Mouse (Mus musculus) erythroblast, embryonic 14.5 days (primary cell): ENCODE measurements at regions not wholly inside any gene's neighbourhood (a gene's known extent, or its start where the extent isn't known, plus 50 kb on each side); places are given as distances from the start of the nearest gene placed in this dataset.

Source experiments
- H3K27me3 ChIP-seq: 2 replicates; pipeline ENCODE4 v1.6.1; 2012; ENCODE audit warnings: inconsistent platforms; ENCODE audit not compliant: control insufficient read depth
- H3K36me3 ChIP-seq: 2 replicates; pipeline ENCODE4 v1.6.1; 2012; ENCODE audit warnings: mild to moderate bottlenecking, inconsistent platforms; ENCODE audit not compliant: control insufficient read depth
- H3K4me1 ChIP-seq: 2 replicates; pipeline ENCODE4 v1.6.1; 2012; ENCODE audit warnings: inconsistent platforms; ENCODE audit not compliant: control insufficient read depth
- H3K4me3 ChIP-seq: replicated peaks from 2 replicates; pipeline ENCODE3; 2012; ENCODE audit warnings: moderate library complexity, mild to moderate bottlenecking, inconsistent platforms
- H3K9me3 ChIP-seq: 2 replicates; pipeline ENCODE4 v1.6.1; 2012; ENCODE audit warnings: low read length, inconsistent platforms, mixed read lengths; ENCODE audit not compliant: control insufficient read depth
- GATA1 ChIP-seq: IDR thresholded peaks from 2 replicates; pipeline ENCODE4 v1.6.1; 2012; ENCODE audit warnings: low read length, inconsistent platforms, mixed read lengths
- TAL1 ChIP-seq: IDR thresholded peaks from 3 replicates; pipeline ENCODE4 v1.6.1; 2012; ENCODE audit warnings: low read length, inconsistent platforms, mixed read lengths

DNA sequence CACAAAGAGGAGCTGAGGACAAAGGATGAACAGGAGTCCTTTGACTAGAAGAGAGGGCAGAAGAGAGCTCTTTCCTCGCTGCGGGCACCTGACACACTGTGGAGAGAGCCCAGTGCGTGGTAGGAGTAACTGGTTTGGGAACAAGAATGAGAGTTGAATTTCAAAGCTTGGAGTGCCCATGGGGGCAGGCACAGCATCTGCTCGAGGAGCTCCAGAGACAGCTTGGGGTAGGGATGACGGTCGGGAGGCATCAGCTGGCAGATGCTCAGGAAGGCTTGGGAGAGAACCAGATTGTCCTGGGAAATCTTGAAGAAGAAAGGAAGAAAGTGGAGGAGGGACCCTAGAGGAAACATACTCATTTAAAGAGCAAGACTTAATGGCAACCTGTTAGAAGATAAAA is 297.0 kb downstream of the Rps24 start:
- Histone ChIP-seq H3K9me3 (no peaks in the 10 kb centered on the region), H3K4me1 (peaks cover 5% of the 10 kb centered on the region), H3K4me3 (no peak overlapping the region), H3K27me3 (no peaks in the 10 kb centered on the region), H3K36me3 (no peaks in the 10 kb centered on the region)
- TF ChIP-seq TAL1, result no peak
- TF ChIP-seq GATA1, result no peak

DNA sequence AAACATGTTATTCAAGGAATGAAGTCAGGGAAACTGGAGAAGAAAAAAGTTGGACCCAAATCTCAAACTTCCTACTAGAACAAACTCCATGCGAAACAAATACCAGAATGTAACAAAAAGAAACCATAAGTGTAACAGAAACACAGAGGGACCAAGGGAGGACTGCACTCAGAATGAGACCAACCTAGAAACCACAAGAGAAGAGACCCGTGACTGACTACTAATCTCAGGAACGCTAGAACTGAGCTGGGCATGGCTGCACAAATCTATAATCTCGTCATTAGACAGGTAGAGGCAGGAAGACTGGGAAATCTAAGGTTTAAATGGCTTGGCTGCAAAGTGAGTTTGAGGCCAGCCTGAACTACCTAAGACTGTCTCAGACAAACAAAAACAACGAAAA is 298.5 kb downstream of the Rps24 start:
- H3K9me3 ChIP-seq, result no peaks in the 10 kb centered on the region
- no peak overlapping the region for H3K4me3 ChIP-seq
- no peaks in the 10 kb centered on the region for H3K27me3 ChIP-seq
- H3K36me3 ChIP-seq, result no peaks in the 10 kb centered on the region
- no peak for TF ChIP-seq GATA1
- TF ChIP-seq TAL1, result no peak
- H3K4me1 ChIP-seq, result no peaks in the 10 kb centered on the region

DNA sequence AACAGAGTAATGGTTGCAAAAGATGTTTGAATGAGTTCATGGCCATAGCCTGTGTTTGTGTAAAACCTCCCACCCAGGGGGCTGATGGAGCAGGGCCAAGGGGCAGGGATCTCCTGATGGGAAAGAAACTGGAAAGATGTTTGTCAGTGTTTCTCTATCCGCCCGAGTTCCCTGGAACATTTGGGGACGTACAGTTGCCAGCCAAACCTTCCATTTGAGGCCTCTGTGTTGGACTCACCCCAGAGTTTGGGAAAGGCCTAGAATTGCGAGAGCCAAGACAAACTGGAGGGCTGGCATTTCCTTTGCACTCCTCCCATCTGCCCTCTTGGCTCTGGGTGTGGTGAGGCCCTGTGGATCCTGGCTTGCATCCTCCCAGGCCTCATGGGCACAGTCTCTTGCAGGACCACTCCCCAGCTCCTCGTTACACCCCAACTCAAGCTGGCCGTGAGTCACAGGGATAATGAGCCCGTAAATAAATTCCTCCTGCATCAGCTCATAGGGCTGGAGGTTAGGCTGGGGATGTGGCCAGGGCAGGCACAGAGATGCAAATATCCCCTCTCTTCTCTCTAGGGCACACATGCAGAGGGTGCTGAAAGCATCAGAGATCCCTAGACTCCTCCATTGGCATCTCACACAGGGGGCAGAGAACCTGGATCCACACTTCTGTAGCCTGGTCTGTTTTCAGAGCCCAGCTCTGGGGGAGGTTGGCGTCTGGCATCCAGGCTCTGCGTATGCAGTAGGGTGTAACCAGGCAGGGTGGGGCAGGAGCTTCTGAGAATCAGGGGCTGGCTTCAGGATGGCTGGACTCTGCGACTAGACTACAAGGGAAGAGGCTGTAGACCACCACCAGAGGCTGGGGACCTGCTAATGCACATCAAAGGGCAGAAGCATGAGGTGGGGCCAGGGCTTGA is 306.7 kb downstream of the Rps24 start:
- H3K4me3 ChIP-seq, result no peak overlapping the region
- no peaks in the 10 kb centered on the region for H3K36me3 ChIP-seq
- no peaks in the 10 kb centered on the region for H3K4me1 ChIP-seq
- TF ChIP-seq TAL1 (no peak), GATA1 (no peak)
- H3K9me3 ChIP-seq, result no peaks in the 10 kb centered on the region
- no peaks in the 10 kb centered on the region for H3K27me3 ChIP-seq

DNA sequence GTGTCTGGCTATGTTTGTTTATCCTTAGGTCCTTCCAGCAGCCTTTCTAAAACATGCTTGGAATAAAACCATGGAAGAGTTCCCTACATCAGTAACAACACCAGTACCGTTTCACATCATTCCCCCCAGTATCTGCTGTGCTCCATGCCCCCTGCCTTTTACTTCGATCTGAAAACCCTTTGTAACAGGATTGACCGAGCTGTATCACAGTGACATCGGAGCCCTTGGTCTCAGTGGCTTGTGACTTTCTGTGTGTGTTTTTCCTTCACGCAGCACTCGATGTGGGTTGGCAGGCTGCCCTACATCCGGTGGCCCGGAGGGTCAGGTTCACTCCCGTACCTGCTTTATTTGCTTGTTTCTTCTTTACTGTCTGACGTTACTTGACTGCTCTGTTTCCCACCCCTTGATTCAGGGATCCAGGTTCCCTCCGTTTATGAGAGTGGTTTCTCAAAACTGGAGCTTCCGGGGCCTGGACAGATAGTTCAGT is 307.5 kb downstream of the Rps24 start:
- Histone ChIP-seq H3K36me3 (no peaks in the 10 kb centered on the region), H3K27me3 (no peaks in the 10 kb centered on the region), H3K4me1 (no peaks in the 10 kb centered on the region), H3K4me3 (no peak overlapping the region), H3K9me3 (no peaks in the 10 kb centered on the region)
- TF ChIP-seq TAL1, result no peak
- TF ChIP-seq GATA1, result no peak

DNA sequence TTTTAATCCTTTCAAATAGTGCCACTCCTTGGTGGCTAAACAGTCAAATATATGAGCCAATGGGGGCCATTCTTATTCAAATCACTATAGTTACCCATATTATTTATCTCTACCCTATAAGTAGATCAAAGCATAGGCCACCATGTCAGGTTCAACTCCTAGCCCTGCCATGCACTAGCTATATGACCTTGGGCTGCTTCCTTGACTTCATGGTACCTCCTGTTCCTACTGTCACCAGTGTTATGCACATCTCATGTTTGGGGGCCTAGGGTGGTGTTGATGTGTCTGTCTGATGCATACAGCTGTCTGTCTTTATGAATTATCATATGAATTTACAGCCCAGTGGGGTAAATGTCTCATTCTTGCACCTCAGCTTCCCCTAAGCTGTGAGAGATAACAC is 310.6 kb downstream of the Rps24 start:
- no peaks in the 10 kb centered on the region for H3K27me3 ChIP-seq
- no peaks in the 10 kb centered on the region for H3K4me1 ChIP-seq
- no peaks in the 10 kb centered on the region for H3K9me3 ChIP-seq
- H3K36me3 ChIP-seq, result no peaks in the 10 kb centered on the region
- H3K4me3 ChIP-seq, result no peak overlapping the region
- TF ChIP-seq GATA1 (no peak), TAL1 (no peak)

DNA sequence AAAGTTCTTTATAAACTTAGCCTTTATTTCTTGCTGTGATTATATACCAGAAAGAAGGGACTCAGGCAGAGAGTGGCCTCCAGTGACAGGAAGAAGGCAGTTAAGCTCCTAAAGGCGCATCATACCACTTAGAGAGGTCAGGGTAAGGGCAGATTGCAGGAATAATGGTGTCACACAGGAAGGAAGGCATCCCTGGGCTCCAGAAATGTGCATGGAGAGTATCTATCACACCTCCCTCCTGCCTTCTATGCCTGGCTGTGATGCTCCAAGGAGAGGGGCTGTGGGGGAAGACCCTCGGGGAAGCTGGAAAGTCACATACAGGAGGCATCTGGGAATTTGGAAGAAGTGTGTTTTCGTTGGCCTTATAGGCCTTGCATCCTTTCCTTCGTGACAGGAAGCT is 311.1 kb downstream of the Rps24 start:
- H3K36me3 ChIP-seq, result no peaks in the 10 kb centered on the region
- H3K4me1 ChIP-seq, result no peaks in the 10 kb centered on the region
- no peak overlapping the region for H3K4me3 ChIP-seq
- H3K27me3 ChIP-seq, result no peaks in the 10 kb centered on the region
- no peaks in the 10 kb centered on the region for H3K9me3 ChIP-seq
- no peak for TF ChIP-seq TAL1
- no peak for TF ChIP-seq GATA1

DNA sequence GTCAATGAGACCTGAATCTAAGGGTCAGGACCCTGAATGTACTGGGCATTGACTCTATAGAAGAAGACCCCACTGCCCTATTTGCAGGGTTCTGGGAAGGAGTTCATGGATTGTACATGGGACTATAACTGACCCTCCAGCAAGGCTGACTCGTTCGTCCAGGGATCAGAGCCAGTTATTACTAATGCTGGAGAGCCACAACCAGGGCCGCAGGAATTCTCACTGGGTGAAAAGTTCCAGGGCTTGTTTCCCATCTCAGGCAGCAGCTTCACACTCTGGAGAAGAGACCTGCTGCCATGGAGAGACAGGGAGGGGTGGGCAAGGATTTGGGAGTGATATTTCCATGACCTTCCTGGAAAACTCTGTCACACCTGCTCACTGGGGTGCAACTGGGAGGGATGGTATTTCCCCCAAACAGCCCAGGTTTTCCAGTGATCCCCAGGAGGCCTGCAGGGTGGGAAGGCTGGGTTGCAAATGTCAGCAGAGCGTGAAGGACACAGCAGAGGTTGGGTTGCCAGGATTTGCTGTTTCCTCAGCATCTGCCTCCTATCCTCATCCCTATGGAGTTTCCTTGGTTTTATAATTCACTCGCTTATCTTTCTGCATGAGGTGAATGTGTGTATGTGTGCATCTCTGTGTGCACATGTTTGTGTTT is 316.2 kb downstream of the Rps24 start:
- TF ChIP-seq TAL1 (no peak), GATA1 (no peak)
- no peak overlapping the region for H3K4me3 ChIP-seq
- no peaks in the 10 kb centered on the region for H3K9me3 ChIP-seq
- H3K27me3 ChIP-seq, result no peaks in the 10 kb centered on the region
- H3K36me3 ChIP-seq, result no peaks in the 10 kb centered on the region
- H3K4me1 ChIP-seq, result no peaks in the 10 kb centered on the region

DNA sequence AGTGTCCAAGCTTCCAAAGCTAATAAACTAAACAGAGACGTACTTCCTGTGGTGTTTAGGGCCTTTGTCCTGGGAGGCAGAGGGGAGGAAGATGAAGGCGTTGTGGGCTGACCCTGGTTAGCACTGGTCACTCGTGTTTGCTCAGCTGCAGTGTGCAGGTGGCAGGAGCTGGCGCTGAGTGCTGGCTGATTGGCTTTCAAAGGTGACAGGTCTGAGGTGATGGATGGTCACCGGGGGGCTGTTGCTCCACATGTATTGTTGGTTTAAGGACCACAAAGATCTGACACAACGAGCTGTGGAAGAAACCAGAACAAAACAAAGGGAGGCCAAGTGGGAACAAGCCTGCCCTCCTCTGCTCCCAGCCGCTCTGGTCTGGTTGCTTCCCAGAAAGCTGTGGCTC is 320.1 kb downstream of the Rps24 start:
- Histone ChIP-seq H3K4me1 (no peaks in the 10 kb centered on the region), H3K36me3 (no peaks in the 10 kb centered on the region), H3K4me3 (no peak overlapping the region), H3K9me3 (no peaks in the 10 kb centered on the region), H3K27me3 (no peaks in the 10 kb centered on the region)
- no peak for TF ChIP-seq TAL1
- no peak for TF ChIP-seq GATA1

DNA sequence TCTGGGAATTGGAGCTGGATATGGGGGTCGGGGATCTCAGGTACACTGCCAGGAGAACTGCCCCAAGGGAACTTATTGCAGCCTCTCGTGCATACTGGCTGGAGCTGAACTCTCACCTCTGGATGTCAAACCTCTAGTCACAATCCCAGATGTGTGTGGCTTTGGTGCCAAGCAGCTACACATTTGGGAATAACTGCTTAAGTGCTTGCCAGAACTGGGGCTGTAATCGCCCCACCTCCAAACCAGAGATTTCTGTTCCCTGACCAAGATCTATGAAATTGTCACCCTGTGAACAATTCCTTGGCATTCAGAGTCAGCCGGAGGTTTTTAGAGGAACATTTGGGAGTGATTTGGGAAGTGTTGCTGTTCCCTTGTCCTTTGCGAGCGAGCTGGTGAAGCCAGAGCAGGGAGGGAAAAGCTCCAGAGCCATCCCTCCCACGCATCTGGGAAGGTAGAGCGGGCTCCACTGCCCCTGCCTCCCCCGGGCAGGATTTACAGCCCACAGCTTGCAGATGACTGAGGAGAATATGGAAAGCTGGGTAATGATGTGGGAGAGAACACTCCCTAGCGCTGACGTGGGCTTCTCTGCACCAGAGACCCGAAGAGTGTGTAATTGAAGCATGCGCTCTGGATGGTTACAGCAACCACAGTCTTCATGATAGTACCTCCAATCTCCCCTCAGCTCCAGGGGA is 336.1 kb downstream of the Rps24 start:
- Histone ChIP-seq H3K9me3 (no peaks in the 10 kb centered on the region), H3K4me3 (no peak overlapping the region), H3K27me3 (no peaks in the 10 kb centered on the region), H3K4me1 (no peaks in the 10 kb centered on the region), H3K36me3 (no peaks in the 10 kb centered on the region)
- TF ChIP-seq GATA1 (no peak), TAL1 (no peak)
